Mouse (Mus musculus) bone marrow macrophage, adult 2 months (primary cell): ENCODE results near the gene Pgls.

ENCODE experiments used
- CTCF ChIP-seq: IDR thresholded peaks from 2 replicates; pipeline ENCODE4 v1.5.1; 2012; ENCODE audit warnings: low read depth, mild to moderate bottlenecking, low read length, moderate library complexity
- POLR2A ChIP-seq: IDR thresholded peaks from 2 replicates; pipeline ENCODE4 v1.6.1; 2012; ENCODE audit warnings: mild to moderate bottlenecking, low read depth, low read length, borderline replicate concordance

- TF ChIP-seq POLR2A = no peak
- TF ChIP-seq CTCF = no peak
Observed at GRCm38 (mm10) chr8:71639318-71639717, 47.3 kb downstream of the Pgls start.
